Mouse (Mus musculus) cerebellum, adult 9-11 months (tissue): ENCODE results near the gene Copz1.

Experiments used
- DNase-seq: peaks from one replicate; pipeline ENCODE4 v3.0.0; 2022

The Copz1 gene

DNA sequence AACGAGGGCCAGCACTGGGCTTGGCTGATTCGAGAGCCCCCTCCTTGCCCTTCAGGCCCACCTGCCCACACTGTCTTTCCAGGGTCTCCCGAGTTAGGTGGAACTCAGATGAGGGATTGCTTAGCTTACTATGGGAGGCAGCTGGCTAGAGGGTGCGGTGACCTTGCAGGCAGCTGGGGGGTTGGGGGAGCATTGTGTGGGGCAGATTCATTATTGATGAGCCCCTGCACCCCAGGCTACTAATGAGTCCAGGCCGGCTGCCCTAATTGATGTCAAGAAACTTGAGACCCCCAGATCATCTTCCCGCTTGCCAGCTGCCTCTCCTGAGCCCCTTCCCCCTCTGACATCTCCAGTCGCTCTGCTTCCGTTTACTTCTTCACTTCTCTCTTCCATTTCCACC, 69.0 kb downstream of the Copz1 start:
- DNase-seq: no peak

GRCm38 (mm10) chr15:103342415-103342814, 69.9 kb downstream of the Copz1 start:
- peak; percentile 67 for DNase-seq

GRCm38 (mm10) chr15:103343008-103343407, 70.5 kb downstream of the Copz1 start:
- DNase-seq: no peak

- no peak for DNase-seq
Measured at GRCm38 (mm10) chr15:103343556-103343955, 71.0 kb downstream of the Copz1 start.

DNA sequence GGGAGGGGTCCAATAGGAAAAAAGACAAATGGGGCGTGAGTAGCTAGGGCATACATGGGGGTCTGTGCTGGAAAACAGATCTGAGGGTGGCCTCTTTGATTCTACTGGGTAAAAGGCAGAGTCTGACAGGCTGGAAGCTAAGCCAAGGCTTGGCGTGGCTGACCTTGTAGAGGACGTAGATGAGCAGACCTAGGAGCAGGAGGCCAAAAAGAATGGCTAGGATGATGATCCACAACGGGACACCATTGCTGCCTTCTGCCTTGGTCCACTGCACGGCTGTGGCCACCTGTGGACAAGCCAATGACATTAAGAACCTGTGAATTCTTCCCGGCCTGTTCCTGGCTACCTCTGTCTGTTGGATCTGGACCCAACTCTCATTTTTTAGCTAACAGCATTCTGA, 73.3 kb downstream of the Copz1 start:
- DNase-seq: no peak

GRCm38 (mm10) chr15:103347275-103347684, 74.8 kb downstream of the Copz1 start:
- no peak for DNase-seq
